Mouse (Mus musculus): ENCODE data around the gene Akip1. TPM values are rescaled to one million over a fixed set of nuclear protein-coding genes. Genes with fewer than 3 reads are reported as not detected.
A peak's percentile ranks its signal among the peaks of the same experiment; 100 is the strongest.

Gene Akip1
- polyA plus RNA-seq, 1 experiment from 2014 or later, result 32.7 TPM

- Histone ChIP-seq H3K27me3 (ENCODE audit: control insufficient read depth, insufficient read depth, low read length) (no peaks in the 10 kb centered on the region), H3K9ac (ENCODE audit: low read length) (no peak overlapping the region), H3K36me3 (ENCODE audit: control insufficient read depth, insufficient read depth) (no peaks in the 10 kb centered on the region), H3K4me3 (ENCODE audit: low read length) (no peak overlapping the region), H3K4me2 (ENCODE audit: low read depth, low read length) (no peak overlapping the region), H3K27ac (ENCODE audit: low read length) (0 out of 2 replicates have a peak overlapping the region, but pooled peaks have one; percentile 16), H3K9me3 (replicated peaks; ENCODE audit: control insufficient read depth, low read length) (no peaks in the 10 kb centered on the region), H3K4me1 (ENCODE audit: control insufficient read depth, insufficient read depth, low read length) (peaks cover 19% of the 10 kb centered on the region)
- WGBS, result 61% methylated on average over 4 of the region's 4 CpGs
- ATAC-seq (replicated peaks; ENCODE audit: extremely low read depth, insufficient read depth, low FRiP score), result no peak
Measured at GRCm38 (mm10) chr7:109674944-109675628, 28.4 kb upstream of the Akip1 start.

- H3K36me3 ChIP-seq (ENCODE audit: control insufficient read depth, insufficient read depth), result no peaks in the 10 kb centered on the region
- no peak overlapping the region for H3K4me2 ChIP-seq (ENCODE audit: low read depth, low read length)
- WGBS, result 93% methylated on average over 2 of the region's 2 CpGs
- H3K9me3 ChIP-seq (replicated peaks; ENCODE audit: control insufficient read depth, low read length), result no peaks in the 10 kb centered on the region
- no peak overlapping the region for H3K4me3 ChIP-seq (ENCODE audit: low read length)
- no peak overlapping the region for H3K9ac ChIP-seq (ENCODE audit: low read length)
- H3K27ac ChIP-seq (ENCODE audit: low read length), result no peak overlapping the region
- no peaks in the 10 kb centered on the region for H3K4me1 ChIP-seq (ENCODE audit: control insufficient read depth, insufficient read depth, low read length)
- no peak for ATAC-seq (replicated peaks; ENCODE audit: extremely low read depth, insufficient read depth, low FRiP score)
- H3K27me3 ChIP-seq (ENCODE audit: control insufficient read depth, insufficient read depth, low read length), result no peaks in the 10 kb centered on the region
Measured at GRCm38 (mm10) chr7:109680284-109680683, 23.2 kb upstream of the Akip1 start.

- no peaks in the 10 kb centered on the region; the same call in 1 of the 2 replicates for H3K4me1 ChIP-seq (ENCODE audit: control insufficient read depth, insufficient read depth, low read length)
- no peaks in the 10 kb centered on the region for H3K9me3 ChIP-seq (replicated peaks; ENCODE audit: control insufficient read depth, low read length)
- no peak overlapping the region for H3K27ac ChIP-seq (ENCODE audit: low read length)
- H3K36me3 ChIP-seq (ENCODE audit: control insufficient read depth, insufficient read depth), result no peaks in the 10 kb centered on the region
- no peak overlapping the region for H3K4me2 ChIP-seq (ENCODE audit: low read depth, low read length)
- WGBS, result 89% methylated on average over 1 of the region's 1 CpGs
- no peak overlapping the region for H3K9ac ChIP-seq (ENCODE audit: low read length)
- no peaks in the 10 kb centered on the region for H3K27me3 ChIP-seq (ENCODE audit: control insufficient read depth, insufficient read depth, low read length)
- H3K4me3 ChIP-seq (ENCODE audit: low read length), result no peak overlapping the region
- no peak for ATAC-seq (replicated peaks; ENCODE audit: extremely low read depth, insufficient read depth, low FRiP score)
Measured at GRCm38 (mm10) chr7:109680879-109681278, 22.6 kb upstream of the Akip1 start.

- Histone ChIP-seq H3K27me3 (ENCODE audit: control insufficient read depth, insufficient read depth, low read length) (no peaks in the 10 kb centered on the region), H3K36me3 (ENCODE audit: control insufficient read depth, insufficient read depth) (no peaks in the 10 kb centered on the region), H3K27ac (ENCODE audit: low read length) (no peak overlapping the region), H3K9ac (ENCODE audit: low read length) (no peak overlapping the region), H3K9me3 (replicated peaks; ENCODE audit: control insufficient read depth, low read length) (no peaks in the 10 kb centered on the region), H3K4me3 (ENCODE audit: low read length) (no peak overlapping the region), H3K4me1 (ENCODE audit: control insufficient read depth, insufficient read depth, low read length) (peaks cover 2% of the 10 kb centered on the region), H3K4me2 (ENCODE audit: low read depth, low read length) (no peak overlapping the region)
- ATAC-seq (replicated peaks; ENCODE audit: extremely low read depth, insufficient read depth, low FRiP score), result no peak
- WGBS, result 58% methylated on average over 9 of the region's 9 CpGs
Measured at GRCm38 (mm10) chr7:109686585-109687128, 16.8 kb upstream of the Akip1 start.

- no peaks in the 10 kb centered on the region for H3K27me3 ChIP-seq (ENCODE audit: control insufficient read depth, insufficient read depth, low read length)
- no peak overlapping the region for H3K27ac ChIP-seq (ENCODE audit: low read length)
- no peaks in the 10 kb centered on the region for H3K36me3 ChIP-seq (ENCODE audit: control insufficient read depth, insufficient read depth)
- no peak overlapping the region for H3K4me3 ChIP-seq (ENCODE audit: low read length)
- H3K4me1 ChIP-seq (ENCODE audit: control insufficient read depth, insufficient read depth, low read length), result peaks cover 2% of the 10 kb centered on the region
- no peaks in the 10 kb centered on the region for H3K9me3 ChIP-seq (replicated peaks; ENCODE audit: control insufficient read depth, low read length)
- no peak overlapping the region for H3K4me2 ChIP-seq (ENCODE audit: low read depth, low read length)
- ATAC-seq (replicated peaks; ENCODE audit: extremely low read depth, insufficient read depth, low FRiP score), result no peak
- WGBS, result 79% methylated on average over 3 of the region's 3 CpGs
- no peak overlapping the region for H3K9ac ChIP-seq (ENCODE audit: low read length)
Measured at GRCm38 (mm10) chr7:109690101-109690500, 13.4 kb upstream of the Akip1 start.

GRCm38 (mm10) chr7:109690961-109691360 is 12.5 kb upstream of the Akip1 start:
- Histone ChIP-seq H3K9me3 (replicated peaks; ENCODE audit: control insufficient read depth, low read length) (no peaks in the 10 kb centered on the region), H3K4me1 (ENCODE audit: control insufficient read depth, insufficient read depth, low read length) (peaks cover 2% of the 10 kb centered on the region), H3K36me3 (ENCODE audit: control insufficient read depth, insufficient read depth) (no peaks in the 10 kb centered on the region), H3K27me3 (ENCODE audit: control insufficient read depth, insufficient read depth, low read length) (no peaks in the 10 kb centered on the region), H3K27ac (ENCODE audit: low read length) (no peak overlapping the region), H3K4me3 (ENCODE audit: low read length) (no peak overlapping the region), H3K9ac (ENCODE audit: low read length) (no peak overlapping the region), H3K4me2 (ENCODE audit: low read depth, low read length) (no peak overlapping the region)
- WGBS, result 59% methylated on average over 5 of the region's 5 CpGs
- no peak for ATAC-seq (replicated peaks; ENCODE audit: extremely low read depth, insufficient read depth, low FRiP score)

GRCm38 (mm10) chr7:109694576-109695338 is 8.7 kb upstream of the Akip1 start:
- no peaks in the 10 kb centered on the region for H3K27me3 ChIP-seq (ENCODE audit: control insufficient read depth, insufficient read depth, low read length)
- H3K4me3 ChIP-seq (ENCODE audit: low read length), result no peak overlapping the region
- H3K27ac ChIP-seq (ENCODE audit: low read length), result no peak overlapping the region
- H3K9ac ChIP-seq (ENCODE audit: low read length), result no peak overlapping the region
- no peak for ATAC-seq (replicated peaks; ENCODE audit: extremely low read depth, insufficient read depth, low FRiP score)
- WGBS, result 87% methylated on average over 13 of the region's 13 CpGs
- H3K9me3 ChIP-seq (replicated peaks; ENCODE audit: control insufficient read depth, low read length), result no peaks in the 10 kb centered on the region
- H3K4me2 ChIP-seq (ENCODE audit: low read depth, low read length), result no peak overlapping the region
- no peaks in the 10 kb centered on the region for H3K36me3 ChIP-seq (ENCODE audit: control insufficient read depth, insufficient read depth)
- peaks cover 2% of the 10 kb centered on the region; the same call in 1 of the 2 replicates for H3K4me1 ChIP-seq (ENCODE audit: control insufficient read depth, insufficient read depth, low read length)

GRCm38 (mm10) chr7:109695339-109695726 is 8.2 kb upstream of the Akip1 start:
- Histone ChIP-seq H3K9me3 (replicated peaks; ENCODE audit: control insufficient read depth, low read length) (no peaks in the 10 kb centered on the region), H3K27ac (ENCODE audit: low read length) (no peak overlapping the region), H3K9ac (ENCODE audit: low read length) (no peak overlapping the region), H3K4me1 (ENCODE audit: control insufficient read depth, insufficient read depth, low read length) (peaks cover 2% of the 10 kb centered on the region; the same call in 1 of the 2 replicates), H3K36me3 (ENCODE audit: control insufficient read depth, insufficient read depth) (no peaks in the 10 kb centered on the region), H3K4me3 (ENCODE audit: low read length) (no peak overlapping the region), H3K27me3 (ENCODE audit: control insufficient read depth, insufficient read depth, low read length) (no peaks in the 10 kb centered on the region), H3K4me2 (ENCODE audit: low read depth, low read length) (no peak overlapping the region)
- 87% methylated on average over 10 of the region's 10 CpGs for WGBS
- ATAC-seq (replicated peaks; ENCODE audit: extremely low read depth, insufficient read depth, low FRiP score), result no peak

GRCm38 (mm10) chr7:109700213-109700612 is 3.3 kb upstream of the Akip1 start:
- Histone ChIP-seq H3K4me1 (ENCODE audit: control insufficient read depth, insufficient read depth, low read length) (peaks cover 12% of the 10 kb centered on the region), H3K9ac (ENCODE audit: low read length) (no peak overlapping the region), H3K4me2 (ENCODE audit: low read depth, low read length) (no peak overlapping the region), H3K9me3 (replicated peaks; ENCODE audit: control insufficient read depth, low read length) (no peaks in the 10 kb centered on the region), H3K27me3 (ENCODE audit: control insufficient read depth, insufficient read depth, low read length) (no peaks in the 10 kb centered on the region), H3K4me3 (ENCODE audit: low read length) (no peak overlapping the region), H3K27ac (ENCODE audit: low read length) (no peak overlapping the region), H3K36me3 (ENCODE audit: control insufficient read depth, insufficient read depth) (no peaks in the 10 kb centered on the region)
- no peak for ATAC-seq (replicated peaks; ENCODE audit: extremely low read depth, insufficient read depth, low FRiP score)

Data from heart, embryonic 16.5 days (tissue).